Mouse (Mus musculus) gastrocnemius, adult 18-20 months (tissue): ENCODE measurements at regions not wholly inside any gene's neighbourhood (a gene's known extent, or its start where the extent isn't known, plus 50 kb on each side); places are given as distances from the start of the nearest gene placed in this dataset.

Source experiments
- DNase-seq: peaks from one replicate; pipeline ENCODE4 v3.0.0; 2021; ENCODE audit warnings: low spot score

DNA sequence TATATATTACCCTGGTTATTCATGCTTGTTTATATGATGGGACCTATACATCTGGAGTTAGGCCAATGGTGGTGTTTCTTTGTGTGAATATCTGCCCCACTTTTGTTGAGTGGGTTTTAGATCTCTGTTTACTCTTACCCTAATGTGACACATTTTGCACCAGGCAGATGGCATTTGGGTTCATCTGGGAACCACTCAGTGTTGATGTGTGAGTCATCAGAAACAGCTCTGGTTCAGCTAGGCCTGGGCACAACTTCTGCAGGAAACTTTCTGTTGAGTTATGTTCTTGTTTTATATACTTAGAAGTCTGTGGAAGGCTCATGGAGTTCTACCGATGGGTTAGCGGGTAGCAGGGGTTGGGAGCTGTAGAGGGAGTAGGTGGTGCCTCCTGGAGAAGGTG lies 191.7 kb upstream of the Slc30a5 start:
- no peak for DNase-seq

DNA sequence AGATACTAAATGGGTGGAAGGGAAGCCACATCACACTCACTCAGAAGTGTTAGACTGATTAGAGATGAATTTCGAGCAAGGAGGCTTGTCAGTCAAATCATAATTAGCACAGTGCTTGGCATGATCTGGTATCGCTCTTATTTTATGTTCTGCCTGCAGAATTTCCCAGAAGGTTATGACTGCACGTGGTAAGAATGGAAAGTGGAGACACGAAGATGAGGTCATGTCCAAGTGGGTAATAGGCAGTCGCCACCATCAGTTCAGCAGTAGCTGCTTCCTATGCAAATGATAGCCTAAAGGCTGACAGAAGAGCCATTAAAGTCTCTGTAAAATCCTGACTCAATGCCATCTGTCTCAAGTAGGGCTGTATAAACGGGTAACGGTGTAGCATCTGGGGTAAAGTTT lies 186.0 kb upstream of the Slc30a5 start:
- no peak for DNase-seq

DNA sequence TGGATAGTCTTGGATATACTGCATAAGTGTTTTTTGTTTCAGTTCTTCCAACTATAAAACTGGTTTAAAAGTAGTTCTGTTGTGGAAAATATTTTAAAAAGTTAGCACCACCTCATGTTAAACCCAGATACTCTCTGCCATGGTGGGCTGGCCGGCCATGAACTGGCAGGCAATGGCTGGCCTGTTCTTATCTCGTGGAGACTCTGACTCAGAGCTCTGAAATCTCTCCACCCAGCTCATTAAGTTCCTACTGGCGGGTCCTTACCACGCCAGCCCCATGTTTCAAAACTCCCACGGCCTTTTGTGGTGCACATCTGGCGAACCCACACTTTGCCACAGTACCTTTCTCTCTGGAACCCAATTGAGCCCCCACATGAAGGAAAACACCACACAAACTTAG lies 183.8 kb upstream of the Slc30a5 start:
- no peak for DNase-seq

DNA sequence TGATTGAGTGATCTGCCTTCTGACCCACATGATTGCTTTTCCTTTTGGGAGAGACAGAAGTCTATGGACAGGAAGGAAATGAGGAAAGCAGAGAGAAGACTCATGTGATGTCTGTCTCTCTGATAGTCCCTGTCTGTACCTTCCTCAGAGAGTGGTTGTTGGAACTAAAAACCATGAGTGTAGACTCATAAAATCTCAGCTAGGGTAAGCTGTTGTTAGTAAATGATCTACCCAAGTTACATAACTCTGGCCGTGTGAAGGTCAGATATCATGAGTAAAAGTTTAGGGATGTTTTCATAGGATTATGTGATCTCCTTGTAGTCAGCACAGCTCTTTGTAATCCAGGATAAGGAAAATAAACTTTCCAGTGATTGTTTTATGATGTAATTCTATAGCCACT lies 183.0 kb upstream of the Slc30a5 start:
- no peak for DNase-seq

GRCm38 (mm10) chr13:101015435-101015834 lies 182.2 kb upstream of the Slc30a5 start:
- DNase-seq: no peak

DNA sequence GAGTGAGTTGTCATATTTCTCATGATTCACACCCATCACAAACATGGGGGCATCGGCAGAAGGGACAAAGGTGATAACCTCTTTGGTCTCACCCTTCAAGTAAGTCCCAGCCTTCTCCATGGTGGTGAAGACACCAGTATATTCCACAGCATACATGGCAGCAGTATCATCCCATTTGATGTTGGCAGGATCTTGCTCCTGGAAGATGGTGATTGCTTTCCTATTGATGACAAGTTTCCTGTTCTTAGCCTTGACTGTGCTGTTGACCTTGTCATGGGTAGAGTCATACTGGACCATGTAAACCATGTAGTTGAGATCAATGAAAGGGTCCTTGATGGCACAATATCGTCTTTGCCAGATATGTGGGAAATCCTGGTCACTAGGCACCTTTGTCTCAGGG lies 180.4 kb upstream of the Slc30a5 start:
- DNase-seq: no peak

- no peak for DNase-seq
Measured at GRCm38 (mm10) chr13:100990646-100991045, 157.4 kb upstream of the Slc30a5 start.

- no peak for DNase-seq
Measured at GRCm38 (mm10) chr13:100988671-100989531, 155.7 kb upstream of the Slc30a5 start.

GRCm38 (mm10) chr13:100988116-100988515 lies 154.9 kb upstream of the Slc30a5 start:
- DNase-seq: no peak

DNA sequence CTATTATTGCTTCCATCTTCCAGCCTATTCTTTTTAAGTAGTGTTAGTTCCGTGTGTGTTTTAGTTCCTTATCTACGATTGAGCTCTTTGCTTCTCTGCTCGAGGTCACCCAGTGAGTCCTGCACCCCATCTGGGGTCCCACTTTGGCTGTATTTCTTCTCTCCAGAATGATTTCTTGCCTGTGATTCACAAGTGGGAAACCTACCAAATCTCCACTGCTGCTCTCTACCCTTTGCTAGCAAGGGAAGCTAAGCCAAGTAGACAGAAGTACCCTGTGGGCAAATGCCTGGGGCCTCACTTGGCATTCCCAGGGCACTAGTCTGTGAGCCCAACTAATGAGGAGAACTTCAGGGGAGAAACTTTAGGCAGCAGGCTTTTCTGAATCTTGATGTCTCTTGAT lies 142.5 kb upstream of the Slc30a5 start:
- no peak for DNase-seq

DNA sequence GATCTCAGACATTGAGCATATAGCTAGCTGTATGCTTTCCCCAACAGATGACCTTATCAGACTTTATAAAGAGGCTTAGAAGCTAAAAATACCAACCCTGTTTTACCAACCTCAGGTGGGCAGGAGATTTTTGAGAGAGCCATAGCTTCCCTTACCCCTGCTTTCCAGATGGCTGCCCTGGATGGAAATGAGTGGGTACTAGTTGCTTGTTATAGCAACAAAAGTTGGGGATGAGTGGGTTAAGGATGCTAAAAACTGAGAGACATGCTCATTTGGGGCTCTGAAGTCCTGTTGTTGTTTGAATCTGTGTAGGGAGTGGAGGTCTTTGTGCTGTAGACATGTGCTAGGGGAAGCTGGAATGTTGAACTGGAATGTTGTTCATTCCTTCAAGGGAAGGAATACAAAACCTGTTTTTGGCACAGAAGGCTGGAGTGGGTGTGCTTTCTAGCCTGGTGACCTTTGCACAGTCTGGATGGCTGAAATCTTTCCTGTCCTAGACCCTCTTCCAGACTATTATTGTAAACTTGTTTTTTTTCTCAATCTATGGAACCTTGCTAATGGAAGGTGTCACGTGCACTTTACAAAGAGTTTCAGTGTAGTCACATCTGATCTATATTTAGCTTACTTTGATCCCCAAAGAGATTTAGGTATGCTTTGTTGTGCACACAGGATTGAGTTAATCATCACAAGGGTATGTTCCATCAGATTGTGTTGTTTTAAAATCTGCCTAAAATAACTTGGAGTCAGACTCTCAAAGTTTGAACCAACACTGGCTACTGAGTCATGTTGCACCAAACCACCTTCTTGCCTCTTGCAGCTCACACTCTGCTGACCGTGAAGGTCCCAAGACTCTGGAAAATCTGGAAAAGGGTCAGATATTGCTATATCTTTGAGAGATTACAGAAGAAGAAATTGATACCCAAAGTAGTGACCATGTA lies 138.1 kb upstream of the Slc30a5 start:
- DNase-seq: no peak

- DNase-seq: no peak
Measured at GRCm38 (mm10) chr13:100962811-100963540, 129.7 kb upstream of the Slc30a5 start.

- no peak for DNase-seq
Measured at GRCm38 (mm10) chr13:100954598-100955251, 121.5 kb upstream of the Slc30a5 start.

- DNase-seq: no peak
Measured at GRCm38 (mm10) chr13:100954106-100954505, 120.9 kb upstream of the Slc30a5 start.

- DNase-seq: no peak
Measured at GRCm38 (mm10) chr13:100951185-100951508, 117.9 kb upstream of the Slc30a5 start.

- DNase-seq: no peak
Measured at GRCm38 (mm10) chr13:100950348-100951184, 117.3 kb upstream of the Slc30a5 start.

DNA sequence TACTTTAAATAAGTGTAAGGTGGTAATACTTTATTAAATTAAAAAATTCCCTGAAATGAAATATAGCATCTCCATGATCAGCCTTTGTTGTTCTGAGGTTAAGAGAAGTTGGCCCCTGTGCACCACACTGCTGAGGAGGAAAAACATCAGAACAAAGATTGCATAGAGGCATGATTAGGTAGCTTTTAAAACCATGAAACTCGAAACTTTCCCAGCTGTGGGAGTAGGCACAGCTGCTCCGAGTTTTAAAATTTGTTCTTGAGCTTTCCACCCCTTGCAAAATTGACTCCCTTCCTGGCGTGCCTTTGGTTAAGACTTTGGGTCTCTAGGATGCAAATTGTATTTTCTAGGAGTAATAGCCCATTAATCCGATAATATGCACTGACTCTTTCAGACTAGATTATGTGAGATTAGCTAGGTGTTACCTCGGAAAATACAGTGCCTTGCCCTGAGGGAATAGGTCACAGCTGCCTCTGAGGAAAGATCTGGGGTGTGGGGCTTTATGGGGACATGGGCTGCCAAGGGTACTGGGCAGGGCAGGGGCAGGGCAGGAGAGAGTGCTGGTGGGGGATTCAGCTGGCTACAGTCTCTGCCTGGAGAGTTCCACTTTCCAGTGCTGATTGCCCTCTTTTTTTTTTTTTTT lies 110.1 kb upstream of the Slc30a5 start:
- no peak for DNase-seq

GRCm38 (mm10) chr13:100940791-100941190 lies 107.6 kb upstream of the Slc30a5 start:
- DNase-seq: no peak

- peak; percentile 58 for DNase-seq
Measured at GRCm38 (mm10) chr13:100939677-100940076, 106.5 kb upstream of the Slc30a5 start.

DNA sequence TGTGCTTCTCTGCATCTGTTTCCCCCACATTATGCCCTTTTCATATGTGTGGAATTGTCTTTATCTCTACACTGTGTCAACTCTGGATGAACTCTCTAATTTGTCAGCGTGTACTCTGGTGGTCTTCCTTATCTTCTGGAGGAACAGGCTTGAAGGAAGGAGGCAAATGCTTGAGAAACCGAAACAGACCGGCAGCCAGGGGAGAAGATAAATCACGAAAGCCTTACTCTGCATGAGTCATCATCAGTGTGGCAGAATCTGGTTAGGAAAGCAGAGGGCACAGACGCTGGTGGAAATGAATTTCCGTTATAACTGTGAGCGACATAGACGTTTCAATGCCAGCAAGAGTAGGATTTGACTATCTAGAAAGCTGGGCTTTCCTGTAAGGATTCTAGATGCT lies 100.0 kb upstream of the Slc30a5 start:
- no peak for DNase-seq
